7 mouse cellular contexts compared by ENCODE assay signal in the genomic region with DNA sequence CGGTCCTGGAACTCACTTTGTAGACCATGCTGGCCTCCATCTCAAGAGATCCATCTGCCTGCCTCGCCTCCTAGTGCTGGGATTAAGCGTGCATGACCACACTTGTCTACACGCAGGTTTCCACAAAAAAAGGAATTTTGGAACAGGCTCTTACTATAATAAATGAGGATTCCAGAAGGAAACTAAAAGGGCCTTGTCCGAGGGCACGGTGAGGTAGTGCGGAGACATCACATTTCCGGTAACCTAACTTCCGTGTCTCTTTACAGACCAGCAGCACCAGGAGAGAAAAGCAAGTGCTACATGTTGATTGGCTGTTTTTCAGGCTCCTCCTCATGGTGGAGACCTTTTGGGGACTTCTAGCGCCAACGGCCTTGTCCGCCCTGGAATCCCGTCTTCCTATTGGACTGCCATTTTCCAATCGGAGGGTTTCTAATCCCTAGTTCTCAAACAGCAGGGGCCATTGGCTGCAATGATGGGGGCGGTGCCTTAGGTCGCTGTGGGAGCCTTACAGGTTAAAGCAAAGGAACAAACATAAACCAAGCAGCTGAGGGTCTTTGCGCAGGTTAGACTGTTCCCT. TPM values are rescaled to one million over a fixed set of nuclear protein-coding genes. Genes with fewer than 3 reads are reported as not detected.
DNase-seq lines count a peak whose midpoint lies in the region; ATAC-seq lines count a peak whose summit lies in the region.

TSS of gene Phkg2 (plus strand) at position 446 of the 577 bp plus-strand sequence.

- peak within 1 kb of the TSS; percentile 82 for H3K27ac ChIP-seq in intestine, embryonic 14.5 days (ENCODE audit: low read depth)

- intact Hi-C loops in left cerebral cortex, postnatal 14 days (cut with DNase I), result no loop called here

- H3K27me3 ChIP-seq in intestine, embryonic 14.5 days (replicated peaks; ENCODE audit: control insufficient read depth, insufficient read depth, low read length), result no peaks in the 10 kb centered on the region

- H3K4me1 ChIP-seq in intestine, embryonic 14.5 days (replicated peaks; ENCODE audit: control insufficient read depth, insufficient read depth, low read length), result peaks cover 20% of the 10 kb centered on the region

- DNase-seq in adrenal gland, adult 2 months, result peak; percentile 96
- DNase-seq in embryo, embryonic 11 days, result peak; percentile 96
- peak; percentile 95 for DNase-seq in gastrocnemius, postnatal 25 days
- peak; percentile 86 for DNase-seq in intestine, embryonic 14.5 days (ENCODE audit: low spot score)
- DNase-seq in left cerebral cortex, postnatal 14 days (ENCODE audit: low spot score in 2 of 2), result peak; percentile 92 to 98
- peak; percentile 97 for DNase-seq in mesoderm, embryonic 11.5 days (ENCODE audit: low read depth, low spot score)
- peak; percentile 91 to 94 for DNase-seq in right cerebral cortex, postnatal 36 days (ENCODE audit: low spot score in 2 of 2)

- ATAC-seq in intestine, embryonic 14.5 days (replicated peaks; ENCODE audit: low FRiP score, low TSS enrichment, low read depth), result peak; percentile 97

- H3K9me3 ChIP-seq in intestine, embryonic 14.5 days (ENCODE audit: control insufficient read depth, low read length), result no peaks in the 10 kb centered on the region

- peak within 1 kb of the TSS; percentile 72 for H3K4me3 ChIP-seq in intestine, embryonic 14.5 days (ENCODE audit: low read depth, low read length)

- H3K36me3 ChIP-seq in intestine, embryonic 14.5 days (ENCODE audit: control insufficient read depth, insufficient read depth, low read length), result peaks cover 15% of the 10 kb centered on the region

- 1% methylated on average over 17 of the region's 17 CpGs for WGBS in intestine, embryonic 14.5 days

- peak within 1 kb of the TSS; percentile 68 for H3K9ac ChIP-seq in intestine, embryonic 14.5 days (ENCODE audit: low read length)

- H3K4me2 ChIP-seq in intestine, embryonic 14.5 days (ENCODE audit: low read length), result peak within 1 kb of the TSS; percentile 92

RNA-seq across cellular contexts. Expression of gene Phkg2, which starts in this region (rescaled TPM):
- total RNA-seq in adrenal gland, adult 2 months (2021), result 10 to 100 TPM; 37.3 to 44.4 TPM
- polyA plus RNA-seq in adrenal gland, adult 2 months (2012; rRNA removed), result 48.3 and 53.2 TPM in 2 replicates
- 1 to 10 TPM; 8.2 to 9.4 TPM for total RNA-seq in gastrocnemius, postnatal 25 days (2021)
- 42.0 and 49.4 TPM in 2 replicates for polyA plus RNA-seq in intestine, embryonic 14.5 days (2014; fragmentation: Nextera tagmentation; extraction: Ambion mirVana)
- total RNA-seq in left cerebral cortex, postnatal 14 days (2021), result 10 to 100 TPM; 71.5 to 75.9 TPM

Comparison
In these comparisons a context has a peak if more than half of its experiments do, and no peak if none do; other contexts are left out.
1. Peak in every context shown above with its lines: DNase-seq, ATAC-seq, H3K4me3 ChIP-seq and H3K27ac ChIP-seq.